Mouse (Mus musculus) olfactory bulb, adult 2 months (tissue): ENCODE results near the gene Camta1. TPM values are rescaled to one million over a fixed set of nuclear protein-coding genes. Genes with fewer than 3 reads are reported as not detected.

Experiments used
- H3K27ac ChIP-seq: fragments of 200-500 bp; 2 replicates; pipeline ENCODE4 v1.5.1; 2012; ENCODE audit warnings: low read depth, low read length; ENCODE audit not compliant: insufficient read depth
- H3K4me1 ChIP-seq: fragments of 200-500 bp; 2 replicates; pipeline ENCODE4 v1.6.1; 2012; ENCODE audit warnings: low read length; ENCODE audit not compliant: control insufficient read depth, insufficient read depth
- H3K4me3 ChIP-seq: fragments of 200-500 bp; 2 replicates; pipeline ENCODE4 v1.5.1; 2012; ENCODE audit warnings: mild to moderate bottlenecking, low read depth, low read length, moderate library complexity; ENCODE audit not compliant: insufficient read depth
- CTCF ChIP-seq: fragments of 200-500 bp; IDR thresholded peaks from 2 replicates; pipeline ENCODE4 v1.5.1; 2012; ENCODE audit warnings: low read depth, mild to moderate bottlenecking, low read length, moderate library complexity; ENCODE audit not compliant: insufficient read depth
- POLR2A ChIP-seq: fragments of 200-500 bp; IDR thresholded peaks from 2 replicates; pipeline ENCODE4 v1.6.1; 2012; ENCODE audit warnings: mild to moderate bottlenecking, low read depth, low read length, moderate library complexity; ENCODE audit not compliant: insufficient read depth
- WGBS: fragments of 180-500 bp; shearing (Covaris S2); methylation state at CpG from one replicate; pipeline ENCODE4 v1.1.7; 2018; 5-methylcytosine and 5-hydroxymethylcytosine counted together
- polyA plus RNA-seq: library from polyadenylated mRNA; stranded (reverse); fragments of >200 nt; gene quantifications from 2 replicates; pipeline ENCODE4 v1.2.4, GENCODE M21; 2012; ENCODE audit warnings: low replicate concordance; ENCODE audit not compliant: missing spikeins, insufficient read depth, insufficient read length

Gene Camta1
- polyA plus RNA-seq, 1 experiment: 363 TPM

- H3K27ac ChIP-seq: no peak overlapping the region
- no peak overlapping the region for H3K4me3 ChIP-seq
- H3K4me1 ChIP-seq: peaks cover 12% of the 10 kb centered on the region
- WGBS: 67% methylated on average over 11 of the region's 11 CpGs
- TF ChIP-seq POLR2A (no peak), CTCF (no peak)
Observed at GRCm38 (mm10) chr4:151899707-151900384, 38.2 kb upstream of the Camta1 start.

- TF ChIP-seq POLR2A: no peak
- no peak for TF ChIP-seq CTCF
- H3K4me3 ChIP-seq: no peak overlapping the region
- H3K4me1 ChIP-seq: peaks cover 8% of the 10 kb centered on the region
- H3K27ac ChIP-seq: no peak overlapping the region
- 38% methylated on average over 13 of the region's 13 CpGs for WGBS
Observed at GRCm38 (mm10) chr4:151898600-151899245, 37.0 kb upstream of the Camta1 start.

- 78% methylated on average over 9 of the region's 9 CpGs for WGBS
Observed at GRCm38 (mm10) chr4:151897069-151897617, 35.5 kb upstream of the Camta1 start.

GRCm38 (mm10) chr4:151895624-151896023 is 33.9 kb upstream of the Camta1 start:
- Histone ChIP-seq H3K27ac (no peak overlapping the region), H3K4me3 (no peak overlapping the region), H3K4me1 (peaks cover 8% of the 10 kb centered on the region)
- TF ChIP-seq POLR2A (no peak), CTCF (no peak)
- 90% methylated on average over 7 of the region's 7 CpGs for WGBS

More at GRCm38 (mm10) chr4:151897069-151897617, 35.5 kb upstream of the Camta1 start:
- Histone ChIP-seq H3K4me1 (peaks cover 8% of the 10 kb centered on the region), H3K4me3 (no peak overlapping the region), H3K27ac (no peak overlapping the region)
- no peak for TF ChIP-seq POLR2A
- no peak for TF ChIP-seq CTCF

GRCm38 (mm10) chr4:151894926-151895325 is 33.2 kb upstream of the Camta1 start:
- Histone ChIP-seq H3K27ac (no peak overlapping the region), H3K4me1 (peaks cover 8% of the 10 kb centered on the region), H3K4me3 (no peak overlapping the region)
- WGBS: 86% methylated on average over 12 of the region's 12 CpGs
- TF ChIP-seq CTCF: no peak
- no peak for TF ChIP-seq POLR2A

GRCm38 (mm10) chr4:151893241-151893640 is 31.6 kb upstream of the Camta1 start:
- no peak for TF ChIP-seq CTCF
- TF ChIP-seq POLR2A: no peak
- WGBS: 63% methylated on average over 6 of the region's 6 CpGs

GRCm38 (mm10) chr4:151881590-151881989 is 19.9 kb upstream of the Camta1 start:
- no peak for TF ChIP-seq POLR2A
- TF ChIP-seq CTCF: no peak
- no peak overlapping the region for H3K4me3 ChIP-seq
- no peak overlapping the region for H3K27ac ChIP-seq
- WGBS: 67% methylated on average over 12 of the region's 12 CpGs
- H3K4me1 ChIP-seq: peaks cover 4% of the 10 kb centered on the region

More at GRCm38 (mm10) chr4:151893241-151893640, 31.6 kb upstream of the Camta1 start:
- H3K27ac ChIP-seq: no peak overlapping the region
- H3K4me3 ChIP-seq: no peak overlapping the region
- no peaks in the 10 kb centered on the region for H3K4me1 ChIP-seq

DNA sequence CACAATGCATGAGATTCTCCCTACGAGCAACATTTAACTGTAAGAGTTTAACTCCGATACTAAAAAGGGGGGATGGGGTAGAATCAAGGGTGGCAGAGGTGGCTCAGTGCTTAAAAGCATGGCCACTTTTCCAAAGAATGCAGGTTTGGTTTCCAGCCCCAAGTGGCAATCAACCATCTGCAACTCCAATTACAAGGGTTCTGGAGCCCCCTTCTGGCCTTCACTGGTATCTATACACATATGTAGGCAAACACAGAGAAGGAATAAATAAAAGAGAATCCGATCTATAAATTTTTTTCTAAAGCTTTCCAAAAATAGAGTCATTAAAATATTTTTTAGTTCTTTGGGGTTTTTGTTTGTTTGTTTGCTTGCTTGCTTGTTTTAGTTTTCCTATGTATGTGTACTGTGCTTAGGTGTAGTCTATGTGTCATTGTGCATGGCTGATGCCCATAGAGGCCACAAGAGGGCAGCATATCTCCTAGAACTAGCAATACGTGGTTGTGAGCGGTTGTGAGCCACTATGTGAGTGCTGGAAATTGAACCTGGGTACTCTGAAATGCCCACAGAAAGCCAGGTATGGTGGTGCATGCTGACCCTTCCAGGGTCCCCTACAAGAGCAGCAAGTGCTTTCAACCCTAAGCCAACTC is 18.5 kb upstream of the Camta1 start:
- peaks cover 12% of the 10 kb centered on the region for H3K4me1 ChIP-seq
- 75% methylated on average over 5 of the region's 5 CpGs for WGBS
- no peak overlapping the region for H3K4me3 ChIP-seq
- no peak for TF ChIP-seq POLR2A
- no peak for TF ChIP-seq CTCF
- no peak overlapping the region for H3K27ac ChIP-seq

GRCm38 (mm10) chr4:151876400-151876799 is 14.7 kb upstream of the Camta1 start:
- 36% methylated on average over 14 of the region's 14 CpGs for WGBS
- H3K27ac ChIP-seq: no peak overlapping the region
- no peak overlapping the region for H3K4me3 ChIP-seq
- peaks cover 8% of the 10 kb centered on the region for H3K4me1 ChIP-seq
- TF ChIP-seq CTCF: no peak
- TF ChIP-seq POLR2A: no peak
